Mouse (Mus musculus) left cerebral cortex, adult 11 months (tissue): ENCODE data around the gene Hist2h2ac.
A peak's percentile ranks its signal among the peaks of the same experiment; 100 is the strongest.
"Not testable (repeated sequence)": the region's sequence is repeated elsewhere in the genome, so short reads cannot be mapped to it uniquely, and the experiment has no call there.

Experiments used
- DNase-seq: peaks from one replicate; pipeline ENCODE4 v3.0.0; 2022; ENCODE audit warnings: low spot score

The Hist2h2ac gene

DNA sequence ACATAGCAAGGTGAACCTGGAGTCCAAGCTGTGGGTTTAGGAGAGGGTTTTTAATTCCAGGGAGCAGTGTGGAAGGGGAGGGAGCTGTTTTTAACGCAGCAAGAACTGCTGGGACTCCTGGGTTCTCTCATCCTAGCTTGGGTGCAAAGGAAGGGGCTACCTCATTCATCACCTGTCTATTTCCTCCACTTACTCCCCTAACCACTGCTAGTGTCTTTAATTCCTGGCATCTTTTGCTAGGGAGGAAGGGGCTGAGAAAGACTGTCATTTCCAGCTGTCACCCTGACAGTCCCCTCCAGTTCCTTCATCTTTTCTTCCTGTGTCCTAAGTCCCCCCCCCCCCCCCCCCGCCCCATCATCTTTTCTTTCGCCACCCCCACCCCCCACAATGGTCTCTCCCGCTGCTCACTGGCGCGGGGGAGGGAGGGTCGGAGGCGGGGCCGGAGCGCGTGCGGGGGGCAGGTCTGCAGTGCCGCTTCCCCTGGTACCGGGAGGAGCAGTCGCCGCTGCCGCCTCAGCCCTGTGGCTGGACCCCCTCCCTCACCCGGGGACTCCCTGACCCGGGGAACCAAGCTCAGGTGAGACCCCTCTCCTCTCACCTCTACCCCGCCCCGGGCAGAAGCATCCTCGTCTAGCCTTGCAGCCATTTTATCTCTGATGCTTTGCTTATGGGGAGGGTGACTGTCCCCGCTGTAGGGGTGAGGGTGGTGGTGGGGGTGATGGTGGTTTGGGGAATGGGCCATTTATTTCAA lies 39.8 kb downstream of the Hist2h2ac start, which contains the start of gene Sv2a:
TSS of gene Sv2a (plus strand) at position 425 of the 751 bp plus-strand sequence.
- peak; percentile 60 for DNase-seq

DNA sequence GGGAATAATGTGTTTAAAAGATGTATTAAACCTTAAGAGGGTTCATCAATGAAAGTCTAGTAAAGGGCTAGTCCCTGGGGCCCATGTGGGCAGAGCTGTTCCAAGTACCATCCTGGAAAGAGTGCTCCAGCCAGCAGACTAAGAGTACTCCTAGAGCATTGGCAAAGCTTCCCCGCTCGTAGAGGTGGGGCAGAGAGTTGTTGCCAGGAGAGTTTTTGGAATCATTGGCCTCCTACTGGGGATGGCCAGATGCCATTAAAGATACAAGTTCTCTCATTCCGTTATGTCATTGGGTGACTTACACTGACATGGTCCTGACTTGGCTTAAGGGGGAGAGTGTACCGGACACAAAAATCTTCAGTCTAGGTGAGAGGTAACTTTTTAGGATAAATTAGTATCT lies 41.1 kb downstream of the Hist2h2ac start:
- no peak for DNase-seq

- no peak for DNase-seq
These were observed 41.8 kb downstream of the Hist2h2ac start for GRCm38 (mm10) chr3:96178902-96179301.

DNA sequence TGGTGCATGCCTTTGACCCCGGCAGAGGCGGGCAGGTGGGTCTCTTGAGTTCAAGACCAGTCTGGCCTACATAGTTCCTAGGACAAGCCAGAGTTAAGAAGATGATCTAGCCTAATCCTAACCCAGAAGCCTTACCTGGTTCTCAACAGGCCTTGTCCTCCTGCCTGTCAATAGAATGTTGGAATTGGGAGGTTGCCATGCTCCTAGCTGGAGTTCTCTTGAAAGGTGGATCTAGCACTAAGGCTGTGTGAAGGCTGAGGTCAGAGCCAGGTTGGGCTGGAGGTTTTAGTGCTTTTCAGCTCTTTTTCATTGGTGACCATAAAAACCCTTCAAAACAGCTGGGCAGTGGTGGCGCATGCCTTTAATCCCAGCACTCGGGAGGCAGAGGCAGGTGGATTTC lies 42.3 kb downstream of the Hist2h2ac start:
- no peak for DNase-seq

DNA sequence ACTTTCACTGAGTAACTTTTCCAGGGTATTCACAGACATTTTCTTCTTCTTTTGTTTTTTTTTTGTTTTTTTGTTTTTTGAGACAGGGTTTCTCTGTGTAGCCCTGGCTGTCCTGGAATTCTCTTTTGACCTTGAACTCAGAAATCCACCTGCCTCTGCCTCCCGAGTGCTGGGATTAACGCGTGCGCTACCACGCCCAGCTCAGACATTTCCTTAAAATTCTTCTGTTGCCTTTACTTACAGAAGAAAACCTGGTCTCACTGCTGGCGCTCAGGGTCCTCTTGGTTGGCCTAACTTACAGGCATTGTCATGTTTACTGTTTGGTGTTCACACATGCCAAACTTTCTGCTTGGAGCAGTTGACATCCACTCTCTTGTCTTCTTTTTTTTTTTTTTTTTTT lies 45.4 kb downstream of the Hist2h2ac start:
- DNase-seq = no peak

- not testable (repeated sequence) for DNase-seq
These were observed 46.6 kb downstream of the Hist2h2ac start for GRCm38 (mm10) chr3:96174042-96174441.

GRCm38 (mm10) chr3:96173185-96173584 lies 47.5 kb downstream of the Hist2h2ac start:
- no peak for DNase-seq

DNA sequence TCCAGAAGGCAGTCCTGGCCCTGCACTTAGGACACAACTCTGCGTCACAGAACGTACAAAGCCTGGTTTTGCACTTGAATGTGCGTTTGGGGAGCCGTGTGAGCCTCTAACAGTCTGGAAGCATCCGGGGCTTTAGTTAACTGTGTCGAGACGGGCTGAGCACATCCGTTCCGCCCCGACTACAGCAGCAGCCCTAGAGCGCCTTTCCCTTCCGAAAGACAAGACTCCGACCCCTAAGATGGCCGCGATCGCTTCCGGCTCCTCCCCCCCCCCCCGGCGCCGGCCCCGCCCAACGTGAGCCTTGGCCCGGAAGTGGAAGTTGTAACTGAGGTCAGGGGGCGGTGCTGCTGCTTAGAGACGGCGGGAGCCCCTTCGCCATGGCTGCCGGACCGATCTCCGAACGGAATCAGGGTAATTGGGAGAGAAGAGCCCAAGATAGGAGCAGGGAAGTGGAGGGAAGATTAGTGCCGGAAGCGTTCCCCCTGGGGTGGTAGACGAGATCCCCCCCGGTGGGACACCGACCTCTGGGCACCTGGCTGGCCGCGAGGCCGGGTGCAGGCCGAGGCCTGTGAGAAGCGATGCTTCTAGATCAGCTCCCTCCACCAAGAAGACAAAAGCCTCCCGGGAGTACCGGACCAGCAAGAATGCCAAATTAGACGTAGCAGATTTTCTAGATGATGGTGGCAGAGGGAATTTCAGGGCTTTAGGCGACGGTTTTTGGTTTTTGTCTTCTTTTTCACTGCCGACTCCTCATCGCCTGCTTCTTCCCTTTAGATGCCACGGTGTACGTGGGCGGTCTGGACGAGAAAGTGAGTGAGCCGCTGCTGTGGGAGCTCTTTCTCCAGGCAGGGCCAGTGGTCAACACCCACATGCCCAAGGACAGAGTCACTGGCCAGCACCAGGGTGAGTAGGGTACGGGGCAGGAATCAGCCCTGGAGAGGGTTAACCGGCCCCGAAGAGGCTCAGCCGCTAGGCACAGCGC lies 48.2 kb downstream of the Hist2h2ac start, which contains the start of gene Sf3b4:
TSS of gene Sf3b4 (plus strand) at position 136 of the 982 bp plus-strand sequence.
- DNase-seq = peak; percentile 70

DNA sequence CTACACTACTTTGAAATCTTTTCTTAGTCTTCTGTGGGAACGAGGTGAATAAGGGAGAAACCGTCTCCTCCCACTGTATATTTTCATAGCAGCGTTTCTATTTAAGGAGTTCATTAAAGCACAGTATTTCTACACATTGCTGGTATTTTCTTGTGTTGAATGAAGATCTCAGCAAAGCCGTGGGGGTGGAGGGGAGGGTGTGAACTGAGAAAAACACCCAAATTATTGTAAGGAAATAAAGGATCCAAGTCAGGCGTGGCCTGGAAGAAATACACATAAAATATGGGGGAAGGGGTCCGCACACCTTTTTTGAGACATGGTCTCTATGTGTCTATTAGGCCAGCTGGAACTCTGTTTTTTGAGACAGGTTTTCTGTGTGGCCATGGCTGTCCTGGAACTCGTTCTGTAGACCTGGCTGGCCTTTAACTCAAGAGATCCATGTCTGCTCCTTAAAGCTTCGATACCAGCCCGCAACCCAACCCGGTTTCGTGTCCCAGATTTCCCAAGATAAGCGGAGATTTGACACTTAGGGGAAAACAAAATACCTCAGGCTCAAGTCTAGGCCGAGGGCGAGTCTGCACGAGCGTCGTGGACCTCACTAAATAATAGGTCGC lies 49.0 kb downstream of the Hist2h2ac start:
- DNase-seq = no peak

- DNase-seq = no peak
These were observed 49.6 kb downstream of the Hist2h2ac start for GRCm38 (mm10) chr3:96170976-96171545.
